Mouse (Mus musculus) liver, embryonic 15.5 days (tissue): ENCODE results near the gene Pias4. TPM values are rescaled to one million over a fixed set of nuclear protein-coding genes. Genes with fewer than 3 reads are reported as not detected.

Source experiments
- ATAC-seq: fragments of 200-750 bp; cut with Nextera tagmentation; 2 replicates; pipeline ENCODE4 v1.8.0; 2017; ENCODE audit warnings: moderate number of reproducible peaks, mild to moderate bottlenecking, moderate library complexity; ENCODE audit not compliant: insufficient read depth
- H3K27ac ChIP-seq: fragments of 300-500 bp; sonication (generic); replicated peaks from 2 replicates; pipeline ENCODE4 v1.5.1; 2015; ENCODE audit warnings: mild to moderate bottlenecking, inconsistent platforms
- H3K27me3 ChIP-seq: fragments of 300-500 bp; sonication (generic); 2 replicates; pipeline ENCODE4 v1.6.1; 2015; ENCODE audit warnings: mild to moderate bottlenecking, inconsistent platforms
- H3K36me3 ChIP-seq: fragments of 300-500 bp; sonication (generic); replicated peaks from 2 replicates; pipeline ENCODE4 v1.6.1; 2015; ENCODE audit warnings: moderate library complexity, mild to moderate bottlenecking, inconsistent platforms
- H3K4me1 ChIP-seq: fragments of 300-500 bp; sonication (generic); replicated peaks from 2 replicates; pipeline ENCODE4 v1.6.1; 2015; ENCODE audit warnings: inconsistent platforms
- H3K4me2 ChIP-seq: fragments of 300-500 bp; sonication (generic); 2 replicates; pipeline ENCODE4 v1.6.1; 2015; ENCODE audit warnings: moderate library complexity, mild to moderate bottlenecking, inconsistent platforms
- H3K4me3 ChIP-seq: fragments of 300-500 bp; sonication (generic); replicated peaks from 2 replicates; pipeline ENCODE4 v1.5.1; 2015; ENCODE audit warnings: mild to moderate bottlenecking, inconsistent platforms
- H3K9ac ChIP-seq: fragments of 300-500 bp; sonication (generic); 2 replicates; pipeline ENCODE4 v1.6.1; 2015; ENCODE audit warnings: moderate library complexity, mild to moderate bottlenecking, inconsistent platforms
- H3K9me3 ChIP-seq: fragments of 300-500 bp; sonication (generic); replicated peaks from 2 replicates; pipeline ENCODE4 v1.6.1; 2016; ENCODE audit warnings: inconsistent platforms
- WGBS: fragments of 180-500 bp; shearing (Covaris S2); methylation state at CpG from one replicate; pipeline ENCODE4 v1.1.7; 2015; ENCODE audit warnings: mixed read lengths; ENCODE audit not compliant: insufficient replicate concordance; 5-methylcytosine and 5-hydroxymethylcytosine counted together
- polyA plus RNA-seq: library from polyadenylated mRNA; unstranded; fragments of >200 nt; fragmentation: Nextera tagmentation; extraction: Ambion mirVana; gene quantifications from 2 replicates; pipeline ENCODE4 v1.2.1, GENCODE M21; 2015

Gene Pias4
- polyA plus RNA-seq, 1 experiment from 2014 or later: 26.0 TPM

- Histone ChIP-seq H3K4me2 (peak overlapping the region; percentile 95), H3K36me3 (peaks cover 27% of the 10 kb centered on the region), H3K9ac (peak overlapping the region; percentile 99), H3K4me3 (peak overlapping the region; percentile 86), H3K27me3 (no peaks in the 10 kb centered on the region), H3K9me3 (no peaks in the 10 kb centered on the region), H3K4me1 (peaks cover 75% of the 10 kb centered on the region), H3K27ac (peak overlapping the region; percentile 99)
- peak; percentile 75 for ATAC-seq
- WGBS: under 1% methylated on average over 74 of the region's 89 CpGs
These were observed 30.2 kb downstream of the Pias4 start for GRCm38 (mm10) chr10:81137252-81138130.

- peak overlapping the region; percentile 86 for H3K4me3 ChIP-seq
- H3K27ac ChIP-seq: peak overlapping the region; percentile 99
- H3K4me1 ChIP-seq: peaks cover 67% of the 10 kb centered on the region
- WGBS: under 1% methylated on average over 48 of the region's 50 CpGs
- peak; percentile 5; the same call in 1 of the 2 replicates for ATAC-seq
- H3K9ac ChIP-seq: peak overlapping the region; percentile 99
- no peaks in the 10 kb centered on the region for H3K27me3 ChIP-seq
- no peaks in the 10 kb centered on the region for H3K9me3 ChIP-seq
- peaks cover 20% of the 10 kb centered on the region for H3K36me3 ChIP-seq
- H3K4me2 ChIP-seq: peak overlapping the region; percentile 95
These were observed 31.0 kb downstream of the Pias4 start for GRCm38 (mm10) chr10:81136706-81137231.

DNA sequence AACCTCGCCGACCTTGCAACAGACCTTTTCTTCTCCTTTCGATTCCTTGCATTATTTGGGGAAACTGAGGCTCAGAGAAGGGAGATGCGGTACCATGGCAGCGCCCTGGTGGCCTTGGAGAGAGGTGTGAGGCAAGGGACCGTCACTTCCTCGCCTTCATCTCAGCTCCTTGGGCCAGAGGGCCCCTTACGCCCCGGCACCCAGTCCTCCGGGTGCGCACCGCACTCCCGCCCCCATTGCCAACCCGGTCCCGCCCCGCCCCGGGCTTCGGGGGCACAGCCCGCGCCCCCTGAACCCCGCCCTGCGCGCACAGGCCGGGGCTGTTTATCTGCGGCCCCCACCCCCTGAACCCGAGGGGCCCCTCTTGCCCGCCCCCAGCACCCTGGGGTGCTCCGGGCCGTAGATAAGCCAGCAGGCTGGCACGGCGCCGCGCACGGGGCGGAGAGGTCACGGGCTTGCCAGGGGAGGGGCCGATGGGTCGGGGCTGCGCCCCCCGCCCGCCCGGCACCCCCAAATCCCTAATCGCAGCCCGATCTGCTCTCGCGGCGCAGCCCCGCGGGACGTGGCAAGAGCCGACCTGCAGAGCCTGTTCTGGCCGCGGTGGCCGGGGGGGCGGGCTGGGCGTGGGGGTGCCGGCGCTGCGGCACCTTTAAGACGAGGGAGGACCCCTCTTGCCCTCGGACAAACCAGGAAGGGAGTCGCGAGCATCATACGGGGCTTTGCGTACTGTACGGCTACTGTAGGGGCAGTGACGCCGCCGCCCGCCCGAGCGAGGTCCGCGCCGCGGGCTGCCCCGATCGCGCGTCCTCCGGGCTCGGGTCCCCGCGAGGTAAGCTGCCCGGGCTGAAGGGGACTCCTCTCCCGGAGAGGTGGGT lies 31.7 kb downstream of the Pias4 start:
- Histone ChIP-seq H3K27me3 (no peaks in the 10 kb centered on the region), H3K4me3 (peak overlapping the region; percentile 86)
- ATAC-seq: peak; percentile 68

DNA sequence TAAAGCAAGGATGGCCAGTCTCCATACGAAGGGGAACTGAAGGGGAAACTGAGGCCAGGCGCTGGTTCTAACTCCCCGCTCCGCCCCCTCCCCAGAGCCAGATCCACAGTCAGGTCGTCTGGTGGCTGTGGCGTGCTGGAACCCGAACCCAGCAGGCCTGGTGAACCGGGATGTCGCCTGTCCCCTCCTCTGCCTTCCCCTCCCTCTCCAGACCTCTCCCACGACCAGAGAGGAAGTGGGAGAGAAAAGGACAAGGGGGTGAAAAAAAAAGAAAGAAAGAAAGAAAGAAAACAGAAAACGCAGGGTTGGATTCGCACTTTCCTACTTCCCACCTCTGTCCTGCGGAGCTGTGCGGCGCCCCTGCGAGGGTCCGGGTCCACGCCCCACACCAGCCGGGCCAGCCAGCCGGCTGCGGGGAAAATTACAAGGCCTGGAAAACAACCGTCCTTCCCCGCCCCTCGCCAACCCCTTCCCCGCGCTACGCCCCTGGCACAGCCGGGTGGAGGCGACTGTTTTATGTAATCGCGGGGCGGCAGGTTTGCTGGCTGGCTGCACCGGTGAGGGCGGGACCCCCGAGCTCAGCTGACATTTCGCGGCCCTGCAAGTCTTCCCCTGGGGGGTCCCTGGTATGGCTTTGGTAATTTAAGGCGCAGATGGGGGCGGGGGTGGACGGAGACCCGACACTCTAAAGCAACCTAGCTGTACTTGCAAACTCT lies 32.6 kb downstream of the Pias4 start, which contains the start of gene Zbtb7a:
Gene Zbtb7a, plus strand, starts transcription at position 255 of the 716 bp plus-strand sequence.
- Histone ChIP-seq H3K36me3 (peaks cover 8% of the 10 kb centered on the region), H3K9ac (peak within 1 kb of the TSS; percentile 99), H3K4me1 (peaks cover 61% of the 10 kb centered on the region), H3K27me3 (no peaks in the 10 kb centered on the region), H3K4me3 (peak within 1 kb of the TSS; percentile 86), H3K9me3 (no peaks in the 10 kb centered on the region), H3K27ac (peak within 1 kb of the TSS; percentile 99), H3K4me2 (peak within 1 kb of the TSS; percentile 95)
- WGBS: under 1% methylated on average over 41 of the region's 41 CpGs
- ATAC-seq: no peak

More for the DNA sequence above, 31.7 kb downstream of the Pias4 start:
- H3K4me2 ChIP-seq: peak overlapping the region; percentile 95
- H3K9me3 ChIP-seq: no peaks in the 10 kb centered on the region
- H3K36me3 ChIP-seq: peaks cover 13% of the 10 kb centered on the region
- peaks cover 61% of the 10 kb centered on the region for H3K4me1 ChIP-seq
- H3K27ac ChIP-seq: peak overlapping the region; percentile 99
- peak overlapping the region; percentile 99 for H3K9ac ChIP-seq
- WGBS: under 1% methylated on average over 86 of the region's 86 CpGs

DNA sequence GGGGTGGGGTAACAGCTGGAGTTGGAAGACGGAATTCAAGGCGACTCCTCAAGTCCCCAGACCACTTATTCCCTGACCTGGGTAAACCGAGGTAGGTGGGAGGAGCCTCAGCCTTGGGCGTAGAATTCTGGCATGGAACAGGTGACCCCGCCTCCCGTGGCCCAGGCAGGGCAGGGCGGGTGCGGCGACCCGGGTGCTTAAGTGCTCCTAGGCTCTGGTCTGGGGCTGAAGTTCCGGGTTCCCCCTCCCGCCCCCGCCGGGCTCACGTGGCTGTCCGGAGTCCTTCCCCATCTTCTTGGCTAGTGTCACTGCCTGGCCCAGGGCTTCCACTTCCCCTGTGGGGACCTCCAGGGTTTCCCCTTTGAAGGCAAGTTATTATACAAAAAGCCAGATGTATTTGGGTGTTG lies 33.5 kb downstream of the Pias4 start:
- Histone ChIP-seq H3K27me3 (no peaks in the 10 kb centered on the region), H3K4me1 (peaks cover 61% of the 10 kb centered on the region), H3K4me2 (peak overlapping the region; percentile 95), H3K36me3 (peaks cover 2% of the 10 kb centered on the region), H3K4me3 (peak overlapping the region; percentile 86), H3K9ac (peak overlapping the region; percentile 99), H3K9me3 (no peaks in the 10 kb centered on the region), H3K27ac (peak overlapping the region; percentile 99)
- ATAC-seq: 0 out of 2 replicates have a peak, but pooled peaks have one; percentile 2
- WGBS: 2% methylated on average over 16 of the region's 16 CpGs

- Histone ChIP-seq H3K9me3 (no peaks in the 10 kb centered on the region), H3K27me3 (no peaks in the 10 kb centered on the region), H3K27ac (no peak overlapping the region), H3K36me3 (peaks cover 64% of the 10 kb centered on the region), H3K9ac (no peak overlapping the region), H3K4me1 (peaks cover 37% of the 10 kb centered on the region), H3K4me3 (no peak overlapping the region), H3K4me2 (no peak overlapping the region)
- 67% methylated on average over 11 of the region's 11 CpGs for whole genome bisulfite sequencing
- ATAC-seq: no peak
These were observed 44.2 kb downstream of the Pias4 start for GRCm38 (mm10) chr10:81123500-81123899.

- no peaks in the 10 kb centered on the region for H3K9me3 ChIP-seq
- H3K27ac ChIP-seq: 0 out of 2 replicates have a peak overlapping the region, but pooled peaks have one; percentile 48
- 30% methylated on average over 2 of the region's 2 CpGs for WGBS
- H3K27me3 ChIP-seq: no peaks in the 10 kb centered on the region
- H3K4me1 ChIP-seq: peaks cover 31% of the 10 kb centered on the region
- no peak overlapping the region for H3K4me3 ChIP-seq
- H3K36me3 ChIP-seq: peaks cover 71% of the 10 kb centered on the region
- H3K9ac ChIP-seq: no peak overlapping the region
- H3K4me2 ChIP-seq: no peak overlapping the region
- no peak for ATAC-seq
These were observed 44.8 kb downstream of the Pias4 start for GRCm38 (mm10) chr10:81122889-81123288.

GRCm38 (mm10) chr10:81120650-81121049 lies 47.1 kb downstream of the Pias4 start:
- Histone ChIP-seq H3K27ac (no peak overlapping the region), H3K27me3 (no peaks in the 10 kb centered on the region), H3K9ac (no peak overlapping the region), H3K9me3 (no peaks in the 10 kb centered on the region), H3K4me1 (peaks cover 23% of the 10 kb centered on the region), H3K4me3 (no peak overlapping the region), H3K4me2 (no peak overlapping the region), H3K36me3 (peaks cover 90% of the 10 kb centered on the region)
- WGBS: 76% methylated on average over 7 of the region's 7 CpGs
- no peak for ATAC-seq

- H3K27me3 ChIP-seq: no peaks in the 10 kb centered on the region
- no peak for ATAC-seq
- no peak overlapping the region for H3K27ac ChIP-seq
- H3K4me1 ChIP-seq: peaks cover 23% of the 10 kb centered on the region
- no peaks in the 10 kb centered on the region for H3K9me3 ChIP-seq
- no peak overlapping the region for H3K4me3 ChIP-seq
- 87% methylated on average over 10 of the region's 10 CpGs for WGBS
- peaks cover 97% of the 10 kb centered on the region for H3K36me3 ChIP-seq
- H3K4me2 ChIP-seq: no peak overlapping the region
- no peak overlapping the region for H3K9ac ChIP-seq
These were observed 48.1 kb downstream of the Pias4 start for GRCm38 (mm10) chr10:81119625-81120024.

DNA sequence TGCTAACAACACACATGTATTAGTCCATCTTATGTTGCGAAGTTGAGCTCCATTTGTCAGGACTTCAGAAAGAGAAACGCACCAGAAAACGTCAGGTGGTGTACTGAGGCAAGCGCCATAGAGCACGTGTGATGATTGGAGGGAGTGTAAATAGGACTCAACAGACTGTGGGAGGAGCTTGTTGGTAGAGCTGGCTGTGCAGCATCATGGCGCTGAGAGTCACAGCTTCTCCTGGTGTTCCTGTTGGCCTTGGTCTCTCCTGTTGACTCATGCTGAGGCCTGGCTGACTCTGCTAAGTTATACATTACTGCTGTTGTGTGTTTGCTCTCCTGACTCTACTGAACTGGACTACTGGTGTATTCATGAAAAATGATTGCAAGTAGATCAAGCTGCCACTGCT lies 54.8 kb downstream of the Pias4 start:
- H3K4me2 ChIP-seq: no peak overlapping the region
- ATAC-seq: no peak
- H3K9ac ChIP-seq: no peak overlapping the region
- H3K9me3 ChIP-seq: no peaks in the 10 kb centered on the region
- peaks cover 94% of the 10 kb centered on the region for H3K36me3 ChIP-seq
- peaks cover 40% of the 10 kb centered on the region for H3K4me1 ChIP-seq
- WGBS: 85% methylated on average over 6 of the region's 6 CpGs
- no peak overlapping the region for H3K27ac ChIP-seq
- no peaks in the 10 kb centered on the region for H3K27me3 ChIP-seq
- H3K4me3 ChIP-seq: no peak overlapping the region
